Mouse (Mus musculus): ENCODE measurements around the gene Shh.

Shh gene

GRCm38 (mm10) chr5:28466760-28467306, at the start of gene Shh:
Gene Shh (minus strand): TSS chr5:28467256.
- no peak for DNase-seq (ENCODE audit: low read depth, low spot score)

- no peak for DNase-seq (ENCODE audit: low read depth, low spot score)
Measured at GRCm38 (mm10) chr5:28500792-28501439, 33.9 kb upstream of the Shh start.

- no peak for DNase-seq (ENCODE audit: low read depth, low spot score)
Measured at GRCm38 (mm10) chr5:28498846-28499245, 31.8 kb upstream of the Shh start.

GRCm38 (mm10) chr5:28495712-28496650, 28.9 kb upstream of the Shh start:
- DNase-seq (ENCODE audit: low read depth, low spot score) = no peak

GRCm38 (mm10) chr5:28493550-28493949, 26.5 kb upstream of the Shh start:
- DNase-seq (ENCODE audit: low read depth, low spot score) = no peak

GRCm38 (mm10) chr5:28482991-28483390, 15.9 kb upstream of the Shh start:
- DNase-seq (ENCODE audit: low read depth, low spot score) = no peak

GRCm38 (mm10) chr5:28481730-28482129, 14.7 kb upstream of the Shh start:
- no peak for DNase-seq (ENCODE audit: low read depth, low spot score)

GRCm38 (mm10) chr5:28476389-28477379, 9.6 kb upstream of the Shh start:
- no peak for DNase-seq (ENCODE audit: low read depth, low spot score)

- no peak for DNase-seq (ENCODE audit: low read depth, low spot score)
Measured at GRCm38 (mm10) chr5:28473556-28473955, 6.5 kb upstream of the Shh start.

GRCm38 (mm10) chr5:28469525-28470202, 2.6 kb upstream of the Shh start:
- no peak for DNase-seq (ENCODE audit: low read depth, low spot score)

- no peak for DNase-seq (ENCODE audit: low read depth, low spot score)
Measured at GRCm38 (mm10) chr5:28466351-28466750, 705 bp downstream of the Shh start.

GRCm38 (mm10) chr5:28465526-28465925, 1.5 kb downstream of the Shh start:
- DNase-seq (ENCODE audit: low read depth, low spot score) = no peak

GRCm38 (mm10) chr5:28465099-28465406, 2.0 kb downstream of the Shh start:
- no peak for DNase-seq (ENCODE audit: low read depth, low spot score)

- no peak for DNase-seq (ENCODE audit: low read depth, low spot score)
Measured at GRCm38 (mm10) chr5:28464361-28465098, 2.5 kb downstream of the Shh start.

- DNase-seq (ENCODE audit: low read depth, low spot score) = no peak
Measured at GRCm38 (mm10) chr5:28463656-28464055, 3.4 kb downstream of the Shh start.

GRCm38 (mm10) chr5:28462741-28463590, 4.1 kb downstream of the Shh start:
- no peak for DNase-seq (ENCODE audit: low read depth, low spot score)

GRCm38 (mm10) chr5:28461376-28461775, 5.7 kb downstream of the Shh start:
- no peak for DNase-seq (ENCODE audit: low read depth, low spot score)

- DNase-seq (ENCODE audit: low read depth, low spot score) = no peak
Measured at GRCm38 (mm10) chr5:28460556-28461350, 6.3 kb downstream of the Shh start.
